Mouse (Mus musculus): ENCODE measurements around the gene Axdnd1.

DNA sequence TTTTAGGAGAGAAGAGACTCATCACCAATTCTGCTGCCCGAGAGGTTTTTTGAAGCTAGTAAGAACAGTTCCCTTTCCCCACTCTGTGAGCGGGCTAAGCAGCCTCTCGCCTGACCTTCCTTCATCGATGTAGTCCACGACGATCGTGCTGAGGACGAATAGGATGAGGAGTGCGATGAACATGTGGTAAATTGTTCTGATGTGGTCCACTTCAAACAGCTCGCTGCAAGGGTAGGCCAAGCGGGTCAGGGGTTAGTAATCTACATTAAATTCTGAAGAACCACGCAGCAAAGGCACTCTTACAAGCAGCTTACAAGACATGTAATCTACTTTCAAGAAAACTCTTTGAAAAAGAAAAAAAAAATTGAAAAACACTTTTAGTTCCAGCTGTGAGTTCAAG, 21.3 kb upstream of the Axdnd1 start:
- TF ChIP-seq EP300 (IDR thresholded peaks at IDR 0.05) (no peak), CTCF (IDR thresholded peaks at IDR 0.05) (no peak)
